Mouse (Mus musculus) forebrain, postnatal 0 days (tissue): ENCODE results near the gene Bicdl1. TPM values are rescaled to one million over a fixed set of nuclear protein-coding genes. Genes with fewer than 3 reads are reported as not detected.

Source experiments
- ATAC-seq: fragments of 200-750 bp; cut with Nextera tagmentation; 2 replicates; pipeline ENCODE4 v1.8.0; 2017; ENCODE audit warnings: mild to moderate bottlenecking, moderate library complexity
- DNase-seq: peaks from one replicate; pipeline ENCODE4 v3.0.0-alpha.2; 2015
- H3K27ac ChIP-seq: fragments of 300-500 bp; sonication (generic); 2 replicates; pipeline ENCODE4 v1.5.1; 2014; ENCODE audit warnings: low read depth, mild to moderate bottlenecking, antibody characterized with exemption, low read length, moderate library complexity, mixed read lengths
- H3K27me3 ChIP-seq: fragments of 300-500 bp; sonication (generic); 2 replicates; pipeline ENCODE4 v1.6.1; 2014; ENCODE audit warnings: mild to moderate bottlenecking, low read length, mixed read lengths; ENCODE audit not compliant: insufficient read depth
- H3K36me3 ChIP-seq: fragments of 300-500 bp; sonication (generic); 2 replicates; pipeline ENCODE4 v1.6.1; 2014; ENCODE audit warnings: mild to moderate bottlenecking, moderate library complexity; ENCODE audit not compliant: insufficient read depth
- H3K4me1 ChIP-seq: fragments of 300-500 bp; sonication (generic); 2 replicates; pipeline ENCODE4 v1.6.1; 2014; ENCODE audit warnings: antibody characterized with exemption; ENCODE audit not compliant: insufficient read depth
- H3K4me2 ChIP-seq: fragments of 300-500 bp; sonication (generic); 2 replicates; pipeline ENCODE4 v1.6.1; 2014; ENCODE audit warnings: low read depth, mild to moderate bottlenecking, moderate library complexity
- H3K4me3 ChIP-seq: fragments of 300-500 bp; sonication (generic); 2 replicates; pipeline ENCODE4 v1.5.1; 2014; ENCODE audit warnings: low read depth, low read length, mixed read lengths
- H3K9ac ChIP-seq: fragments of 300-500 bp; sonication (generic); 2 replicates; pipeline ENCODE4 v1.6.1; 2014; ENCODE audit warnings: mild to moderate bottlenecking
- H3K9me3 ChIP-seq: fragments of 300-500 bp; sonication (generic); 2 replicates; pipeline ENCODE4 v1.6.1; 2016; ENCODE audit warnings: low read length
- CTCF ChIP-seq: sonication (generic); IDR thresholded peaks from 2 replicates; pipeline ENCODE4 v1.5.1; 2016; ENCODE audit warnings: antibody characterized with exemption, control low read depth, low read depth
- WGBS: fragments of 180-500 bp; shearing (Covaris S2); extraction: QIAGEN DNeasy Blood & Tissue Kit; methylation state at CpG from one replicate; pipeline ENCODE4 v1.1.7; 2014; 5-methylcytosine and 5-hydroxymethylcytosine counted together
- microRNA-seq, 2 experiments: library from miRNA; unstranded; fragments of <30 nt; microRNA quantifications; one replicate each; pipeline ENCODE4; 2016
- polyA plus RNA-seq: library from polyadenylated mRNA; unstranded; fragments of >200 nt; fragmentation: Nextera tagmentation; extraction: Ambion mirVana; gene quantifications from 2 replicates; pipeline ENCODE4 v1.2.1, GENCODE M21; 2015
- total RNA-seq: library from RNA; depleted of rRNA; stranded (reverse); fragments of >200 nt; gene quantifications from 2 replicates; pipeline ENCODE4 v1.2.3, GENCODE M21; 2014; rRNA removed

Gene Bicdl1
- total and polyA plus RNA-seq, 2 experiments from 2014 or later, result 27.6 to 184 TPM

DNA sequence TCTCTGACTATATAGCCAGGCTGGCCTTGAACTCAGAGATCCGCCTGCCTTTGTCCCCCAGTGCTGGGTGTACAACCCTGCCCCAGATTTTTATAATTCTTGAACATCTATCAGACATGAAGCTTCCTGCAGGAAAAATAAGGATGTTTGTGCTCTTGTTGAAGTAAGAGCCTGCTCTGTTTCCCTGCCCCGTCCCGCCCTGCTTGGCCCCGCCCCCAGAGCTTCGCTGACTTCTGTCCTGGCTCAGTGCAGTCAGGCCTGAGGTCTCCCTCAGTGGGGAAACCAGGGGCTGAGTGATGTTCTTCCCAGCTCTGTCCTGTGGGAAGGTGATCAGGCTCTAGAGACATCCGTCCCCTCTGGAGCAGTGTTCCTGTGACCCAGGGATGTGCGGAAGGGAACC lies 108.7 kb downstream of the Bicdl1 start:
- Histone ChIP-seq H3K27me3 (no peaks in the 10 kb centered on the region), H3K9ac (no peak overlapping the region), H3K36me3 (peaks cover 49% of the 10 kb centered on the region), H3K4me1 (no peaks in the 10 kb centered on the region), H3K4me3 (no peak overlapping the region), H3K4me2 (no peak overlapping the region), H3K27ac (no peak overlapping the region), H3K9me3 (no peaks in the 10 kb centered on the region)
- ATAC-seq (no peak), DNase-seq (no peak)
- WGBS, result 89% methylated on average over 7 of the region's 7 CpGs
- TF ChIP-seq CTCF, result no peak

DNA sequence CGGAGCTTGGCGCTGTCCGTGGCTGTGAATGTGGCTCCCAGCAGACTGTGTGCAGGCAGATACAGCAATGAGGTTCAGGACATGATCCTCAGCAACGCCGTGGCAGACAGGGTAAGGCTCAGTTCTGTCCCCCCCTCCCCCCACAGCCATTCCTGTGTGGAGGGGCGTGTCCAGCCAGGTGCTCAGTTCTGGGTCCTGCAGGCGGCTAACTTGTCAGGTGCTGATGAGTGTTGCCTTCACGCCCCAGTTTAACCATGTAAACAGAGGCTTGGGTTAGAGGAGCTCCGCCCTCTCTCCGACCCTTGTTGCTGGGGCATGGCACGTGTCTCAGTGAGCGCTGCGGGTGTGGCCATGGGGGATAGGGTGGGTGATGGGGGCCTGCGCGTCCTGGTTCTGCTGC lies 111.7 kb downstream of the Bicdl1 start:
- Histone ChIP-seq H3K36me3 (peaks cover 78% of the 10 kb centered on the region), H3K4me3 (no peak overlapping the region), H3K9ac (no peak overlapping the region), H3K4me1 (no peaks in the 10 kb centered on the region), H3K27me3 (no peaks in the 10 kb centered on the region), H3K9me3 (no peaks in the 10 kb centered on the region), H3K27ac (no peak overlapping the region), H3K4me2 (no peak overlapping the region)
- DNase-seq (no peak), ATAC-seq (no peak)
- no peak for TF ChIP-seq CTCF
- WGBS, result 93% methylated on average over 15 of the region's 15 CpGs

DNA sequence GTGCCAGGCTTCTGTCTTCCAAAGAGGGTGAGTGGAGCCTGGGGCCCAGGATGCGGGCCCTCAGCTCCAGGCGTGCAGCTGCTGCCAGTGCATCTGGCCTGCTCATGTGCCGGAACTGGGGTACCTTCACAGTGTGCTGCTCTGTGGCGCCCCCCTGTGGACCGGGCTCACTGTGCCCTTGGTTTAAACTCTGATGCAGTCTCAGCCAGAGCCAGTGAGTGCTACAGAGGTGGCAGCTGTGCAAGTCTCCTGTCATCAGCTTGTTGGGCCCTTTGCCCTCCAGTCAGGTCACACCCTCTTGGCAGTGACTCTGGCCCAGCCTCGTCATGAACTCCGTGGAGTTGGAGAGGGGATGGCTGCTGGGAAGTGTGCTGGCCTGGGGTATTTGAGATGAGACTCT lies 116.5 kb downstream of the Bicdl1 start:
- WGBS, result 78% methylated on average over 7 of the region's 7 CpGs

DNA sequence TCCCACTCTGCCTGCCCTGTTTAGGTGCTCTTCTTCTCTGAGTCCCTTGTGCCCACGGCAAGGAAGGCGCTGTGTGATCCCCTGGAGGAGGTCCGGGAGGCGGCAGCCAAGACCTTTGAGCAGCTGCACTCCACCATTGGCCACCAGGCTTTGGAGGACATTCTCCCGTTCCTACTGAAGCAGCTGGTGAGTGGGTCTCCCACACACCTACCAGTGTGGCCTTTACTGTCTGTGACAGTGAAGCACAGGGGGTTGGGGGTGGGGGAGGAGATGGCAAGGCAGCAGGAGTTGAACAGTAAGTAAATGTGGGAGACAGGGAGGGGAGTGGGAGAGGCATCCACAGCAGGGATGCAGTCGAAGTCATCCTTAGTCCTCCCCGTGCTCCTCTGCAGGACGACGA lies 118.1 kb downstream of the Bicdl1 start:
- Histone ChIP-seq H3K4me3 (no peak overlapping the region), H3K27me3 (no peaks in the 10 kb centered on the region), H3K36me3 (peaks cover 99% of the 10 kb centered on the region), H3K4me1 (no peaks in the 10 kb centered on the region), H3K4me2 (no peak overlapping the region), H3K9ac (no peak overlapping the region), H3K27ac (no peak overlapping the region), H3K9me3 (no peaks in the 10 kb centered on the region)
- ATAC-seq (no peak), DNase-seq (no peak)
- WGBS, result 90% methylated on average over 9 of the region's 9 CpGs
- TF ChIP-seq CTCF, result no peak

More for the DNA sequence above, 116.5 kb downstream of the Bicdl1 start:
- no peak overlapping the region for H3K27ac ChIP-seq
- H3K9ac ChIP-seq, result no peak overlapping the region
- H3K4me1 ChIP-seq, result no peaks in the 10 kb centered on the region
- ATAC-seq, result no peak
- peaks cover 99% of the 10 kb centered on the region for H3K36me3 ChIP-seq
- TF ChIP-seq CTCF, result peak; percentile 59
- no peak for DNase-seq
- H3K9me3 ChIP-seq, result no peaks in the 10 kb centered on the region
- no peaks in the 10 kb centered on the region for H3K27me3 ChIP-seq
- H3K4me3 ChIP-seq, result no peak overlapping the region
- no peak overlapping the region for H3K4me2 ChIP-seq

- Histone ChIP-seq H3K27me3 (no peaks in the 10 kb centered on the region), H3K9me3 (no peaks in the 10 kb centered on the region), H3K4me1 (no peaks in the 10 kb centered on the region), H3K4me2 (no peak overlapping the region), H3K4me3 (no peak overlapping the region), H3K27ac (no peak overlapping the region), H3K9ac (no peak overlapping the region), H3K36me3 (peaks cover 98% of the 10 kb centered on the region)
- ATAC-seq (no peak), DNase-seq (no peak)
- no peak for TF ChIP-seq CTCF
- WGBS, result 91% methylated on average over 11 of the region's 11 CpGs
Observed at GRCm38 (mm10) chr5:115611566-115611965, 119.9 kb downstream of the Bicdl1 start.

GRCm38 (mm10) chr5:115603561-115603960 lies 127.9 kb downstream of the Bicdl1 start:
- H3K4me2 ChIP-seq, result no peak overlapping the region
- ATAC-seq, result no peak
- no peak overlapping the region for H3K9ac ChIP-seq
- peaks cover 82% of the 10 kb centered on the region for H3K36me3 ChIP-seq
- no peaks in the 10 kb centered on the region for H3K27me3 ChIP-seq
- H3K9me3 ChIP-seq, result no peaks in the 10 kb centered on the region
- DNase-seq, result no peak
- H3K4me1 ChIP-seq, result no peaks in the 10 kb centered on the region
- no peak overlapping the region for H3K27ac ChIP-seq
- H3K4me3 ChIP-seq, result no peak overlapping the region
- no peak for TF ChIP-seq CTCF
- WGBS, result 91% methylated on average over 6 of the region's 6 CpGs

Small RNA genes lying within 50 kb of the gene (microRNA-seq; reads per million reads assigned to microRNA genes)
- gene Mir7030, result 0 to 0.37 reads per million in 2 experiments

Other genes starting within 250 kb of the Bicdl1 start
- 34.5 and 36.3 TPM in 2 replicates for gene Sirt4, start 246.9 kb downstream of the Bicdl1 start, total RNA-seq
- 18.3 and 18.8 TPM in 2 replicates for gene Sirt4, start 246.9 kb downstream of the Bicdl1 start, polyA plus RNA-seq
- gene Pxn, start 224.9 kb downstream of the Bicdl1 start, total RNA-seq, result 23.5 and 29.8 TPM in 2 replicates
- gene Pxn, start 224.9 kb downstream of the Bicdl1 start, polyA plus RNA-seq, result 14.1 and 14.8 TPM in 2 replicates
- gene Rplp0, start 172.2 kb downstream of the Bicdl1 start, total RNA-seq, result 1,794 and 2,056 TPM in 2 replicates
- gene Rplp0, start 172.2 kb downstream of the Bicdl1 start, polyA plus RNA-seq, result 842 and 978 TPM in 2 replicates
- gene Gcn1l1, start 166.4 kb downstream of the Bicdl1 start, total RNA-seq, result 51.9 and 74.4 TPM in 2 replicates
- gene Gcn1l1, start 166.4 kb downstream of the Bicdl1 start, polyA plus RNA-seq, result 19.4 and 22.4 TPM in 2 replicates
- 87.7 and 92.5 TPM in 2 replicates for gene Rab35, start 99.7 kb downstream of the Bicdl1 start, total RNA-seq
- 22.0 and 24.7 TPM in 2 replicates for gene Rab35, start 99.7 kb downstream of the Bicdl1 start, polyA plus RNA-seq
- 15.8 and 23.3 TPM in 2 replicates for gene Cit, start 113.7 kb upstream of the Bicdl1 start, total RNA-seq
- 7.6 and 18.7 TPM in 2 replicates for gene Cit, start 113.7 kb upstream of the Bicdl1 start, polyA plus RNA-seq